Mouse (Mus musculus) embryonic fibroblast, embryonic 13.5 days (primary cell): Measurements from ENCODE around the gene Mmp13. TPM values are rescaled to one million over a fixed set of nuclear protein-coding genes. Genes with fewer than 3 reads are reported as not detected.

Source experiments
- H3K27ac ChIP-seq: 2 replicates; pipeline ENCODE4 v1.5.1; 2012; ENCODE audit warnings: low read length, control low read depth, inconsistent platforms; ENCODE audit not compliant: insufficient read depth
- H3K4me1 ChIP-seq: 2 replicates; pipeline ENCODE4 v1.6.1; 2011; ENCODE audit warnings: low read length; ENCODE audit not compliant: control insufficient read depth, insufficient read depth
- H3K4me3 ChIP-seq: 2 replicates; pipeline ENCODE4 v1.5.1; 2011; ENCODE audit warnings: mild to moderate bottlenecking, control low read depth, low read length; ENCODE audit not compliant: insufficient read depth
- CTCF ChIP-seq: IDR thresholded peaks from 2 replicates; pipeline ENCODE4 v1.5.1; 2011; ENCODE audit warnings: mild to moderate bottlenecking, control low read depth, low read length, moderate library complexity, borderline replicate concordance; ENCODE audit not compliant: insufficient read depth
- POLR2A ChIP-seq: IDR thresholded peaks from 2 replicates; pipeline ENCODE4 v1.6.1; 2011; ENCODE audit warnings: low read depth, mild to moderate bottlenecking, control low read depth, low read length, moderate library complexity
- polyA plus RNA-seq: library from polyadenylated mRNA; stranded (reverse); fragments of >200 nt; gene quantifications from 2 replicates; pipeline ENCODE4 v1.2.4, GENCODE M21; 2011; ENCODE audit warnings: low read depth; ENCODE audit not compliant: missing spikeins, insufficient read length

Gene Mmp13
- polyA plus RNA-seq, 1 experiment: 17.7 TPM

- Histone ChIP-seq H3K4me1 (no peaks in the 10 kb centered on the region), H3K4me3 (no peak overlapping the region), H3K27ac (no peak overlapping the region)
- TF ChIP-seq POLR2A: no peak
- TF ChIP-seq CTCF: no peak
Measured at GRCm38 (mm10) chr9:7292132-7292531, 19.8 kb downstream of the Mmp13 start.

GRCm38 (mm10) chr9:7331847-7332246 is 59.5 kb downstream of the Mmp13 start:
- Histone ChIP-seq H3K4me3 (no peak overlapping the region), H3K27ac (no peak overlapping the region), H3K4me1 (no peaks in the 10 kb centered on the region)
- no peak for TF ChIP-seq CTCF
- no peak for TF ChIP-seq POLR2A

Other genes starting within 250 kb of the Mmp13 start
- gene Dync2h1, start 88.1 kb upstream of the Mmp13 start, polyA plus RNA-seq: 6.6 and 8.6 TPM in 2 replicates
- 108 and 121 TPM in 2 replicates for gene Dcun1d5, start 88.0 kb upstream of the Mmp13 start, polyA plus RNA-seq
- 0.55 and 2.9 TPM in 2 replicates for gene Mmp12, start 71.9 kb downstream of the Mmp13 start, polyA plus RNA-seq
- not detected in 2 replicates for gene Mmp1b, start 115.5 kb downstream of the Mmp13 start, polyA plus RNA-seq
- gene Mmp3, start 173.3 kb downstream of the Mmp13 start, polyA plus RNA-seq: 15.5 and 16.4 TPM in 2 replicates
- gene Mmp10, start 229.8 kb downstream of the Mmp13 start, polyA plus RNA-seq: 0.52 TPM in 1 of 2 replicates, not detected in the other